In the genomic region with DNA sequence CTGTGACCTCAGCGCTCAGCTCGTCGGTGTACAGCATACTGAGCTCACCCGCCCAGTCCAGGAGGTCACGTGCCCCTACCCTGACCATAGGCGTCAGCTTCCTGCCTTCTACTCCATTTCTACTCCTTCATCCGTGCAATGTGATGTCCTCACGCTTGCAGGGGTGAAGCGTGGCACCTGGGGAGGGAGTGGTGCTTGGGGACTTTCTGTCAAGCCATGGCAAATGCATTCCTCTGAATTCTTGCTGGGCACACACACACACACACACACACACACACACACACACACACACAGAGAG, we compare ENCODE assay signal across 8 mouse cellular contexts. TPM values are rescaled to one million over a fixed set of nuclear protein-coding genes. Genes with fewer than 3 reads are reported as not detected.
DNase-seq lines count a peak whose midpoint lies in the region; ATAC-seq lines count a peak whose summit lies in the region.

No protein-coding gene starts in this region.

- peak overlapping the region; percentile 67 for H3K4me2 ChIP-seq in lung, embryonic 16.5 days (ENCODE audit: low read depth, low read length)
- peak overlapping the region; percentile 55 for H3K4me2 ChIP-seq in embryonic facial prominence, embryonic 15.5 days (replicated peaks)
- H3K4me2 ChIP-seq in limb, embryonic 11.5 days (ENCODE audit: low read depth, severe bottlenecking), result peak overlapping the region; percentile 36

- 28% methylated on average over 9 of the region's 9 CpGs for WGBS in lung, embryonic 16.5 days
- 39% methylated on average over 9 of the region's 9 CpGs for WGBS in embryonic facial prominence, embryonic 15.5 days
- WGBS in limb, embryonic 11.5 days, result 55% methylated on average over 9 of the region's 9 CpGs

- DNase-seq in lung, postnatal 14 days, result no peak
- DNase-seq in limb, embryonic 11.5 days (ENCODE audit: low spot score), result no peak
- no peak for DNase-seq in cerebellum, adult 9-10 months
- DNase-seq in layer of hippocampus, postnatal 25 days (ENCODE audit: extremely low spot score in 1 of 2, low spot score in 1 of 2), result no peak
- no peak for DNase-seq in urinary bladder, postnatal 25 days (ENCODE audit: low spot score)

- H3K27me3 ChIP-seq in lung, embryonic 16.5 days (ENCODE audit: control insufficient read depth, insufficient read depth, low read depth, low read length), result no peaks in the 10 kb centered on the region
- H3K27me3 ChIP-seq in embryonic facial prominence, embryonic 15.5 days, result no peaks in the 10 kb centered on the region
- no peaks in the 10 kb centered on the region for H3K27me3 ChIP-seq in limb, embryonic 11.5 days (ENCODE audit: control insufficient read depth, insufficient read depth, low read length)

- no peak overlapping the region for H3K27ac ChIP-seq in lung, embryonic 16.5 days (ENCODE audit: low read length)
- H3K27ac ChIP-seq in embryonic facial prominence, embryonic 15.5 days (replicated peaks), result no peak overlapping the region
- no peak overlapping the region for H3K27ac ChIP-seq in limb, embryonic 11.5 days (replicated peaks; ENCODE audit: low read depth, low read length)

- no peak overlapping the region for H3K9ac ChIP-seq in lung, embryonic 16.5 days (ENCODE audit: low read length)
- H3K9ac ChIP-seq in embryonic facial prominence, embryonic 15.5 days, result no peak overlapping the region
- no peak overlapping the region for H3K9ac ChIP-seq in limb, embryonic 11.5 days (ENCODE audit: low read length)

- peak; percentile 80 for ATAC-seq in lung, embryonic 16.5 days (ENCODE audit: low read depth)
- ATAC-seq in embryonic facial prominence, embryonic 15.5 days (ENCODE audit: insufficient number of reproducible peaks, low FRiP score, low TSS enrichment, low read depth), result no peak
- ATAC-seq in limb, embryonic 11.5 days (ENCODE audit: insufficient number of reproducible peaks, low FRiP score, low TSS enrichment, low read depth), result no peak
- peak; percentile 90 for ATAC-seq in monocyte, adult 5-6 weeks (replicated peaks; ENCODE audit: insufficient number of reproducible peaks, low FRiP score, low TSS enrichment, poor library complexity, severe bottlenecking)

- H3K4me3 ChIP-seq in lung, embryonic 16.5 days (ENCODE audit: low read length), result peak overlapping the region; percentile 39
- peak overlapping the region; percentile 32; the same call in 1 of the 2 replicates for H3K4me3 ChIP-seq in embryonic facial prominence, embryonic 15.5 days (replicated peaks)
- H3K4me3 ChIP-seq in limb, embryonic 11.5 days (ENCODE audit: low read depth, low read length), result no peak overlapping the region

- H3K9me3 ChIP-seq in lung, embryonic 16.5 days (ENCODE audit: control insufficient read depth, low read length), result no peaks in the 10 kb centered on the region
- no peaks in the 10 kb centered on the region for H3K9me3 ChIP-seq in embryonic facial prominence, embryonic 15.5 days (replicated peaks)
- H3K9me3 ChIP-seq in limb, embryonic 11.5 days (ENCODE audit: control insufficient read depth, low read length), result no peaks in the 10 kb centered on the region

- H3K4me1 ChIP-seq in lung, embryonic 16.5 days (replicated peaks; ENCODE audit: control insufficient read depth, insufficient read depth, low read length), result peaks cover 9% of the 10 kb centered on the region
- peaks cover 14% of the 10 kb centered on the region for H3K4me1 ChIP-seq in embryonic facial prominence, embryonic 15.5 days
- no peaks in the 10 kb centered on the region for H3K4me1 ChIP-seq in limb, embryonic 11.5 days (ENCODE audit: control insufficient read depth, insufficient read depth, low read length)

- no peaks in the 10 kb centered on the region for H3K36me3 ChIP-seq in lung, embryonic 16.5 days (ENCODE audit: control insufficient read depth, insufficient read depth, low read length)
- H3K36me3 ChIP-seq in embryonic facial prominence, embryonic 15.5 days, result no peaks in the 10 kb centered on the region
- H3K36me3 ChIP-seq in limb, embryonic 11.5 days (ENCODE audit: control insufficient read depth, insufficient read depth, low read length), result no peaks in the 10 kb centered on the region

RNA-seq across cellular contexts. Expression of a gene that starts 37.6 kb away (rescaled TPM):
- 151 and 162 TPM in 2 replicates for polyA plus RNA-seq in lung, embryonic 16.5 days (2015; fragmentation: Nextera tagmentation; extraction: Ambion mirVana)
- 124 and 127 TPM in 2 replicates for polyA plus RNA-seq in embryonic facial prominence, embryonic 15.5 days (2015; fragmentation: Nextera tagmentation; extraction: Ambion mirVana)
- polyA plus RNA-seq in limb, embryonic 11.5 days (2014; fragmentation: Nextera tagmentation; extraction: Ambion mirVana), result 225 and 251 TPM in 2 replicates
- total RNA-seq in monocyte, adult 5-6 weeks (2017), result 73.2 to 128 TPM (median 73.7 TPM) in 3 replicates
- total RNA-seq in layer of hippocampus, postnatal 25 days (2021), result 100 to 1,000 TPM; 103 to 115 TPM

Comparison
In these comparisons a context has a peak if more than half of its experiments do, and no peak if none do; other contexts are left out.
1. ATAC-seq: peak in lung, embryonic 16.5 days (single experiment) and monocyte, adult 5-6 weeks (single experiment); none in embryonic facial prominence, embryonic 15.5 days (single experiment) and limb, embryonic 11.5 days (single experiment).
2. Peak in every context shown above with its lines, with median percentiles within 50 percentile points of each other: H3K4me2 ChIP-seq.